Mouse (Mus musculus): ENCODE data around the gene Ms4a4b.
A peak's percentile ranks its signal among the peaks of the same experiment; 100 is the strongest.
"Not testable (repeated sequence)": the region's sequence is repeated elsewhere in the genome, so short reads cannot be mapped to it uniquely, and the experiment has no call there.

Gene Ms4a4b

GRCm38 (mm10) chr19:11443338-11443737, at the start of gene Ms4a4b:
Gene Ms4a4b, plus strand, starts transcription at chr19:11443553.
- peak; percentile 76 for DNase-seq (ENCODE audit: low read depth, low spot score)

GRCm38 (mm10) chr19:11395769-11396168, 47.6 kb upstream of the Ms4a4b start:
- DNase-seq (ENCODE audit: low read depth, low spot score): peak; percentile 44

GRCm38 (mm10) chr19:11404527-11404926, 38.8 kb upstream of the Ms4a4b start, which contains the start of gene Ms4a4c:
Gene Ms4a4c, plus strand, starts transcription at chr19:11404770.
- no peak for DNase-seq (ENCODE audit: low read depth, low spot score)

- DNase-seq (ENCODE audit: low read depth, low spot score): peak; percentile 39
Measured at GRCm38 (mm10) chr19:11407428-11407827, 35.9 kb upstream of the Ms4a4b start.

- DNase-seq (ENCODE audit: low read depth, low spot score): peak; percentile 48
Measured at GRCm38 (mm10) chr19:11408591-11408990, 34.8 kb upstream of the Ms4a4b start.

GRCm38 (mm10) chr19:11411640-11412039, 31.7 kb upstream of the Ms4a4b start:
- DNase-seq (ENCODE audit: low read depth, low spot score): peak; percentile 62

- DNase-seq (ENCODE audit: low read depth, low spot score): peak; percentile 65
Measured at GRCm38 (mm10) chr19:11414084-11414483, 29.3 kb upstream of the Ms4a4b start.

- DNase-seq (ENCODE audit: low read depth, low spot score): no peak
Measured at GRCm38 (mm10) chr19:11415581-11415980, 27.8 kb upstream of the Ms4a4b start.

- DNase-seq (ENCODE audit: low read depth, low spot score): not testable (repeated sequence)
Measured at GRCm38 (mm10) chr19:11418865-11419264, 24.5 kb upstream of the Ms4a4b start.

GRCm38 (mm10) chr19:11431209-11431608, 12.1 kb upstream of the Ms4a4b start:
- DNase-seq (ENCODE audit: low read depth, low spot score): not testable (repeated sequence)

GRCm38 (mm10) chr19:11435058-11435834, 8.1 kb upstream of the Ms4a4b start:
- peak; percentile 67 for DNase-seq (ENCODE audit: low read depth, low spot score)

- DNase-seq (ENCODE audit: low read depth, low spot score): peak; percentile 37
Measured at GRCm38 (mm10) chr19:11443964-11444363, 611 bp downstream of the Ms4a4b start.

GRCm38 (mm10) chr19:11447238-11447637, 3.9 kb downstream of the Ms4a4b start:
- DNase-seq (ENCODE audit: low read depth, low spot score): peak; percentile 64

- DNase-seq (ENCODE audit: low read depth, low spot score): not testable (repeated sequence)
Measured at GRCm38 (mm10) chr19:11459041-11459440, 15.7 kb downstream of the Ms4a4b start.

- not testable (repeated sequence) for DNase-seq (ENCODE audit: low read depth, low spot score)
Measured at GRCm38 (mm10) chr19:11464795-11465194, 21.4 kb downstream of the Ms4a4b start.

GRCm38 (mm10) chr19:11466471-11466870, 23.1 kb downstream of the Ms4a4b start:
- no peak for DNase-seq (ENCODE audit: low read depth, low spot score)

- DNase-seq (ENCODE audit: low read depth, low spot score): not testable (repeated sequence)
Measured at GRCm38 (mm10) chr19:11468361-11468760, 25.0 kb downstream of the Ms4a4b start.

- DNase-seq (ENCODE audit: low read depth, low spot score): peak; percentile 34
Measured at GRCm38 (mm10) chr19:11469215-11469614, 25.9 kb downstream of the Ms4a4b start, which contains the start of gene Ms4a6c. Gene Ms4a6c, plus strand, starts transcription at chr19:11469366.

GRCm38 (mm10) chr19:11479714-11480113, 36.4 kb downstream of the Ms4a4b start:
- DNase-seq (ENCODE audit: low read depth, low spot score): peak; percentile 46

GRCm38 (mm10) chr19:11482684-11483083, 39.3 kb downstream of the Ms4a4b start:
- DNase-seq (ENCODE audit: low read depth, low spot score): peak; percentile 56

- DNase-seq (ENCODE audit: low read depth, low spot score): peak; percentile 61
Measured at GRCm38 (mm10) chr19:11483941-11484340, 40.6 kb downstream of the Ms4a4b start.

GRCm38 (mm10) chr19:11484388-11484787, 41.0 kb downstream of the Ms4a4b start:
- DNase-seq (ENCODE audit: low read depth, low spot score): peak; percentile 81

GRCm38 (mm10) chr19:11485266-11485665, 41.9 kb downstream of the Ms4a4b start:
- no peak for DNase-seq (ENCODE audit: low read depth, low spot score)
